8 mouse cellular contexts compared by ENCODE assay signal in genomic region chr1:21166287-21166733, GRCm38 (mm10). TPM values are rescaled to one million over a fixed set of nuclear protein-coding genes. Genes with fewer than 3 reads are reported as not detected.
DNase-seq lines count a peak whose midpoint lies in the region; ATAC-seq and TF ChIP-seq lines count a peak whose summit lies in the region.

No protein-coding gene starts in this region.

- H3K36me3 ChIP-seq in hindbrain, postnatal 0 days (ENCODE audit: insufficient read depth, low read length) = no peaks in the 10 kb centered on the region
- H3K36me3 ChIP-seq in megakaryocyte, embryonic 14.5 days (replicated peaks; ENCODE audit: low read length) = no peaks in the 10 kb centered on the region

- H3K9me3 ChIP-seq in hindbrain, postnatal 0 days (ENCODE audit: low read length) = no peaks in the 10 kb centered on the region
- H3K9me3 ChIP-seq in megakaryocyte, embryonic 14.5 days = no peaks in the 10 kb centered on the region

- H3K9ac ChIP-seq in hindbrain, postnatal 0 days (replicated peaks; ENCODE audit: low read length) = peak overlapping the region; percentile 57

- no peaks in the 10 kb centered on the region for H3K27me3 ChIP-seq in hindbrain, postnatal 0 days (ENCODE audit: insufficient read depth, low read length)
- peaks cover 22% of the 10 kb centered on the region for H3K27me3 ChIP-seq in megakaryocyte, embryonic 14.5 days (replicated peaks)

- H3K4me1 ChIP-seq in hindbrain, postnatal 0 days (ENCODE audit: insufficient read depth, low read length) = no peaks in the 10 kb centered on the region
- H3K4me1 ChIP-seq in megakaryocyte, embryonic 14.5 days = peaks cover 6% of the 10 kb centered on the region

- H3K4me3 ChIP-seq in gastrocnemius, adult 2 months = peak overlapping the region; percentile 75
- peak overlapping the region; percentile 37 for H3K4me3 ChIP-seq in hindbrain, postnatal 0 days (ENCODE audit: low read length)
- H3K4me3 ChIP-seq in left cerebral cortex, adult 2 months = peak overlapping the region; percentile 51
- H3K4me3 ChIP-seq in megakaryocyte, embryonic 14.5 days (replicated peaks) = peak overlapping the region; percentile 80

- 0% methylated on average over 15 of the region's 15 CpGs for WGBS in hindbrain, postnatal 0 days

- DNase-seq in R1 (ENCODE audit: low read depth, low spot score) = peak; percentile 91
- peak; percentile 83 to 89 for DNase-seq in cerebellum, postnatal 25 days
- DNase-seq in gastrocnemius, adult 2 months = peak; percentile 89
- peak; percentile 93 for DNase-seq in hindbrain, postnatal 0 days (ENCODE audit: low spot score)
- peak; percentile 81 to 85 for DNase-seq in left cerebral cortex, adult 2 months (ENCODE audit: extremely low spot score in 1 of 2, low spot score in 2 of 2)
- DNase-seq in right cerebral cortex, postnatal 10 days (ENCODE audit: low spot score in 2 of 2) = peak; percentile 90 to 91
- peak; percentile 89 for DNase-seq in urinary bladder, postnatal 25 days (ENCODE audit: low spot score)

- H3K4me2 ChIP-seq in hindbrain, postnatal 0 days (ENCODE audit: low read depth, low read length) = peak overlapping the region; percentile 68

- intact Hi-C loops in gastrocnemius, adult 2 months (cut with DNase I) = loop anchor here (2.0 to 10.0 kb wide), 3 partner anchors 48 to 552 kb away; partner anchors contain the start of genes Pkhd1 and Tmem14a
- intact Hi-C loops in left cerebral cortex, adult 2 months (cut with DNase I) = loop anchor here (1.0 to 5.0 kb wide), 4 partner anchors 50 to 1101 kb away; no protein-coding TSS in a partner anchor

- H3K27ac ChIP-seq in gastrocnemius, adult 2 months = peak overlapping the region; percentile 79
- H3K27ac ChIP-seq in hindbrain, postnatal 0 days = no peak overlapping the region
- H3K27ac ChIP-seq in left cerebral cortex, adult 2 months = peak overlapping the region; percentile 66

- TF ChIP-seq CTCF in gastrocnemius, adult 2 months (IDR thresholded peaks at IDR 0.05) = peak; percentile 82
- TF ChIP-seq CTCF in hindbrain, postnatal 0 days (IDR thresholded peaks at IDR 0.05; ENCODE audit: low read depth) = peak; percentile 90
- peak; percentile 81 for TF ChIP-seq CTCF in left cerebral cortex, adult 2 months (IDR thresholded peaks at IDR 0.05)

- ATAC-seq in hindbrain, postnatal 0 days = peak; percentile 97

RNA-seq across cellular contexts. Expression of gene Tmem14a, which starts 52.1 kb away (rescaled TPM):
- 1 to 10 TPM in 1 of 2 experiments, under 1 TPM in 1; 0.97 to 1.3 TPM for total RNA-seq in gastrocnemius, adult 2 months (2021)
- total RNA-seq in hindbrain, postnatal 0 days (2014; rRNA removed) = 16.9 and 18.7 TPM in 2 replicates
- 26.5 and 27.8 TPM in 2 replicates for polyA plus RNA-seq in hindbrain, postnatal 0 days (2015; fragmentation: Nextera tagmentation; extraction: Ambion mirVana)
- 10 to 100 TPM; 46.6 to 47.4 TPM for total RNA-seq in left cerebral cortex, adult 2 months (2021)
- polyA plus RNA-seq in megakaryocyte, embryonic 14.5 days (2012; ENCODE audit: insufficient read depth, low replicate concordance) = 0.45 TPM in 1 of 2 replicates, not detected in the other
